Mouse (Mus musculus): ENCODE measurements around the gene Zfp867. TPM values are rescaled to one million over a fixed set of nuclear protein-coding genes. Genes with fewer than 3 reads are reported as not detected.

The Zfp867 gene
- polyA plus RNA-seq, 2 experiments, result 0.51 to 1.5 TPM

DNA sequence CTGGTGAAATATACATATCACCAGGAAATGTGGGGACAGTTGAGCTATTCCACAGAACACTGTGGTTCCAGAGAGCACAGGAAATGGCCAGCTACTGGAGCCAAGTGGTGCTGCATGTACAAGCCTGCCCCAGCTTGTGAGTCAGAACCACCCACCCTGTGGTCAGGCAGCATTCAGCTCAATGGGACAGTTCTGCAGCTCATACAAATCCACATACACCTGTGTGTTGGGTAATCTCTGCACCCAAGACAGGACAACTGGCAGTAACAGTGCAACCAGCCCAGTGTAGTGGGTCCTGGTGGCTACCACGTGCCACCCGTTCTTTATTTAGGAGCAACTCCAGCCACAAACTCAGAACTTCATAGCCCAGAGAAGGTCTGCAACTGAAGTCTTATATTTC lies 50.3 kb downstream of the Zfp867 start:
- peaks cover 0 to 11% of the 10 kb centered on the region in 2 experiments; a peak in 1 of 4 replicates for H3K4me1 ChIP-seq (replicated peaks; ENCODE audit: control insufficient read depth in 2 of 2, insufficient read depth in 2 of 2, low read length in 1 of 2)
- H3K36me3 ChIP-seq (replicated peaks; ENCODE audit: control insufficient read depth, insufficient read depth, low read depth), result no peaks in the 10 kb centered on the region
- no peak overlapping the region for H3K4me3 ChIP-seq (ENCODE audit: insufficient read depth in 1 of 2, low read depth in 2 of 2, low read length in 2 of 2)
- ATAC-seq (ENCODE audit: insufficient read depth) (no peak), DNase-seq (ENCODE audit: low read depth in 3 of 3, low spot score in 3 of 3) (no peak)
- no peak overlapping the region for H3K27ac ChIP-seq
- WGBS (ENCODE audit: insufficient replicate concordance), result 36% methylated on average over 2 of the region's 2 CpGs
- H3K9me3 ChIP-seq (ENCODE audit: control insufficient read depth, low read length), result no peaks in the 10 kb centered on the region
- H3K9ac ChIP-seq (replicated peaks), result no peak overlapping the region
- H3K27me3 ChIP-seq (ENCODE audit: control insufficient read depth, insufficient read depth, low read length), result no peaks in the 10 kb centered on the region
- H3K4me2 ChIP-seq (ENCODE audit: low read depth), result no peak overlapping the region
- no peak for TF ChIP-seq CTCF (IDR thresholded peaks at IDR 0.05; ENCODE audit: low read depth)
- TF ChIP-seq EP300 (IDR thresholded peaks at IDR 0.05; ENCODE audit: low read depth), result no peak

DNA sequence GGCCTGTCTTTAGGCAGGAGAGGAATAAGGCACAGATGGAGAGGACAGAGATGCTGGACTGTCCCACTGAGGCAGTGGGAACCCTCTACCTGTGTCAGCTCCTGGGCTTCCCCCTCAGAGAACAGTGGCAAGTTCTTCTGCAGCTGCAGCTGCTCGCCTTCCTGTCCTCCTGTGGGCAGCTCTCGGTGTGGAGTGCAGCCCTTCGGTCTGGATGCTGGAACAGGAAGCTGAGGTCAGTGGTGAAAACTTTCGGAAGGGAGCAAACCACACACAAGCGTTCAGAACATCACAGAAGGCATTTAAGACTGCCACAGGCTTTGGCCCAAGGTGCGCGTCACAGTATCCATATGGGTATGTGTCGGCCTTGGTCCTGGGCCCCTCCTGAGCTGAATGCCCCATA lies 50.8 kb downstream of the Zfp867 start:
- TF ChIP-seq CTCF (IDR thresholded peaks at IDR 0.05; ENCODE audit: low read depth), result no peak
- no peak for TF ChIP-seq EP300 (IDR thresholded peaks at IDR 0.05; ENCODE audit: low read depth)
- H3K4me3 ChIP-seq (ENCODE audit: insufficient read depth in 1 of 2, low read depth in 2 of 2, low read length in 2 of 2), result no peak overlapping the region
- ATAC-seq (ENCODE audit: insufficient read depth), result no peak
- no peak overlapping the region for H3K9ac ChIP-seq (replicated peaks)
- no peaks in the 10 kb centered on the region for H3K27me3 ChIP-seq (ENCODE audit: control insufficient read depth, insufficient read depth, low read length)
- no peaks in the 10 kb centered on the region for H3K36me3 ChIP-seq (replicated peaks; ENCODE audit: control insufficient read depth, insufficient read depth, low read depth)
- WGBS (ENCODE audit: insufficient replicate concordance), result 40% methylated on average over 8 of the region's 8 CpGs
- H3K4me1 ChIP-seq (replicated peaks; ENCODE audit: control insufficient read depth in 2 of 2, insufficient read depth in 2 of 2, low read length in 1 of 2), result peaks cover 0 to 11% of the 10 kb centered on the region in 2 experiments; a peak in 1 of 4 replicates
- no peak for DNase-seq (ENCODE audit: low read depth in 3 of 3, low spot score in 3 of 3)
- no peak overlapping the region for H3K27ac ChIP-seq
- H3K9me3 ChIP-seq (ENCODE audit: control insufficient read depth, low read length), result no peaks in the 10 kb centered on the region
- no peak overlapping the region for H3K4me2 ChIP-seq (ENCODE audit: low read depth)

DNA sequence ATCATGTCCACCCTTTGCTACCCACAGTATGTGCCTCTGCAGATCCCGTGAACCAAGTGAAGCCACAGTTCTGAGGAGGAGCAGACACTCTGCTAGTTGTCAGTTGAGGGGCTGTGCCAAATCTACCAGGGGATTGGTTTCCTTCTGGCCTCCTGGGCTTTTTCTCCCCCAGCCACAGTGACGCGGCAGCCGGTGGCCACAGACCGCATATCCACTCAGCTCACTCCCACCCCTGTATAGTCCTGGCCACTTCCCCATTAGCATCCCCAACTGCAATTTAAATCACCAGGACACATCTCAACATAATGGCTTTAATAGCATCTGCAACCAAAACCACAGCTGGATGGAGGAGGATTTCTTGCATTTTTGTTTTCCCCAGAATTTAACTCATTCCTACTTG lies 53.6 kb downstream of the Zfp867 start:
- DNase-seq (ENCODE audit: low read depth in 3 of 3, low spot score in 3 of 3) (no peak), ATAC-seq (ENCODE audit: insufficient read depth) (no peak)
- Histone ChIP-seq H3K27me3 (ENCODE audit: control insufficient read depth, insufficient read depth, low read length) (no peaks in the 10 kb centered on the region), H3K9ac (replicated peaks) (no peak overlapping the region), H3K9me3 (ENCODE audit: control insufficient read depth, low read length) (no peaks in the 10 kb centered on the region), H3K36me3 (replicated peaks; ENCODE audit: control insufficient read depth, insufficient read depth, low read depth) (no peaks in the 10 kb centered on the region), H3K4me2 (ENCODE audit: low read depth) (no peak overlapping the region), H3K27ac (no peak overlapping the region), H3K4me1 (replicated peaks; ENCODE audit: control insufficient read depth in 2 of 2, insufficient read depth in 2 of 2, low read length in 1 of 2) (peaks cover 0 to 11% of the 10 kb centered on the region in 2 experiments; a peak in 1 of 4 replicates), H3K4me3 (ENCODE audit: insufficient read depth in 1 of 2, low read depth in 2 of 2, low read length in 2 of 2) (no peak overlapping the region)
- 14% methylated on average over 5 of the region's 5 CpGs for WGBS (ENCODE audit: insufficient replicate concordance)
- TF ChIP-seq CTCF (IDR thresholded peaks at IDR 0.05; ENCODE audit: low read depth) (no peak), EP300 (IDR thresholded peaks at IDR 0.05; ENCODE audit: low read depth) (no peak)

DNA sequence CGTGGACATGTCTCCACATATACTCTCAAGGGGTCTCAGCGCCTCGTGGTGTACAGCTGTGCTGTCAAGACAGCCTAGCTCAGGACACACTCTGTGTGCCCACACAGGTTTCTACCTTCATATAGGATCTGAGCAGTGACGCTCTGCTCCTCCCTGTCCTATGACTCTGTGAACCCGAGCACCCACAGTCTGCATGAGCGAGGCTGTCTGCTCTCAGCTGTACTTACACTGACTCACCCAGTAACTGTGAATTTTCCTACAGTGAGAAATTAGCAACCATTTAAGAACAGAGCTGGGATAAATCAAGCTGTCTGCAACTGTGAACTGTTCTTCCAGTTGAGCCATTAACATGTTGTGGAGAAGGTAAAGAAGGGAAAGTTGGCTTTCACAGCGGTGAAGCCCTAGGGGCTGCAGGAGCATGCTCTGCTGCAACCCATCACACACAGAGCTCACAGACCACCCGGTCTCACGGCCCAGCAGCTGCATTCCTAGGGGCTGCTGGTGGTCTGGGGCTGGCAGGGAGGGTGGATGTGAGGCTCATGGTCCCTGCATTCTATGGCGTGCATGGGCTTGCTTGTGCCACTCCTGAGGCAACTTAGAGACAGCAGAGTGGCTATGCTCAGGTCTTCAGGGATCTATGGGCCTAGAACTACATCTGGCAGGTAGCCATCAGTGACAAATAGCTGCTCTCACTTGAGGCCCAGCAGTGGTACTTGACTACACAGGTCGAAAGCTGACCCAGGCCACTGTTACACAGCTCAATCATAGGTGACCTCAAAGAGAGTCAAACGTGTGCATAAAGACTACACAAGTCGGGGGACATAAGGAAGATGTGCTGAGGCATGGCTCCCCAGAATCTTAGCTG lies 59.0 kb downstream of the Zfp867 start:
- Histone ChIP-seq H3K4me2 (ENCODE audit: low read depth) (no peak overlapping the region), H3K4me3 (ENCODE audit: insufficient read depth in 1 of 2, low read depth in 2 of 2, low read length in 2 of 2) (no peak overlapping the region), H3K27me3 (ENCODE audit: control insufficient read depth, insufficient read depth, low read length) (no peaks in the 10 kb centered on the region), H3K27ac (no peak overlapping the region), H3K36me3 (replicated peaks; ENCODE audit: control insufficient read depth, insufficient read depth, low read depth) (no peaks in the 10 kb centered on the region), H3K9ac (replicated peaks) (no peak overlapping the region), H3K4me1 (replicated peaks; ENCODE audit: control insufficient read depth in 2 of 2, insufficient read depth in 2 of 2, low read length in 1 of 2) (peaks cover 0 to 3% of the 10 kb centered on the region in 2 experiments; a peak in 1 of 4 replicates), H3K9me3 (ENCODE audit: control insufficient read depth, low read length) (no peaks in the 10 kb centered on the region)
- 71% methylated on average over 13 of the region's 13 CpGs for WGBS (ENCODE audit: insufficient replicate concordance)
- no peak for TF ChIP-seq CTCF (IDR thresholded peaks at IDR 0.05; ENCODE audit: low read depth)
- no peak for TF ChIP-seq EP300 (IDR thresholded peaks at IDR 0.05; ENCODE audit: low read depth)
- ATAC-seq (ENCODE audit: insufficient read depth), result no peak
- DNase-seq (ENCODE audit: low read depth in 3 of 3, low spot score in 3 of 3), result no peak

DNA sequence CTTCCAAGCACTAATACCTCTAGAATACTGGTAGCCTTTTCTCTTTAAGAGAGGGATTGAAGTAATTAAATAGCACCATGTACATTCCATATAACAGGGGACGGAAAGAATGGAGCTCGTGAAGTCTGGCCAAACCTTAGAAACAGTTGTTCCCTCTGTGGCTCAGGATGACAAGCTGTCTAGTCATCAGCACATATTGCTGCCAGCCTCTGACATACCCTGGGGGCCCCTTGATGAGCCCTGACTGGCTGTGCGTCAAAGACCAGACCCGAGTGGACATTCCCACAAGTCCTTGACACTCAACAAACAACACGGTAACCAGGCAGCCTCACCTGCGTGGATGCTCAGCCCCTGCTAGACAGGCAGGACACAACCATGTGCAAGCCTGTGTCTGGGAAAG lies 60.2 kb downstream of the Zfp867 start:
- peaks cover 0 to 3% of the 10 kb centered on the region in 2 experiments; a peak in 1 of 4 replicates for H3K4me1 ChIP-seq (replicated peaks; ENCODE audit: control insufficient read depth in 2 of 2, insufficient read depth in 2 of 2, low read length in 1 of 2)
- TF ChIP-seq EP300 (IDR thresholded peaks at IDR 0.05; ENCODE audit: low read depth) (no peak), CTCF (IDR thresholded peaks at IDR 0.05; ENCODE audit: low read depth) (no peak)
- H3K27me3 ChIP-seq (ENCODE audit: control insufficient read depth, insufficient read depth, low read length), result no peaks in the 10 kb centered on the region
- no peak overlapping the region for H3K4me3 ChIP-seq (ENCODE audit: insufficient read depth in 1 of 2, low read depth in 2 of 2, low read length in 2 of 2)
- WGBS (ENCODE audit: insufficient replicate concordance), result 65% methylated on average over 6 of the region's 6 CpGs
- H3K27ac ChIP-seq, result no peak overlapping the region
- DNase-seq (ENCODE audit: low read depth in 3 of 3, low spot score in 3 of 3) (no peak), ATAC-seq (ENCODE audit: insufficient read depth) (no peak)
- H3K9ac ChIP-seq (replicated peaks), result no peak overlapping the region
- H3K36me3 ChIP-seq (replicated peaks; ENCODE audit: control insufficient read depth, insufficient read depth, low read depth), result no peaks in the 10 kb centered on the region
- H3K9me3 ChIP-seq (ENCODE audit: control insufficient read depth, low read length), result no peaks in the 10 kb centered on the region
- no peak overlapping the region for H3K4me2 ChIP-seq (ENCODE audit: low read depth)

Other genes starting within 250 kb of the Zfp867 start
- gene Arf1, start 244.2 kb downstream of the Zfp867 start, polyA plus RNA-seq (2012; rRNA removed), result 177 and 190 TPM in 2 replicates
- 227 and 235 TPM in 2 replicates for gene Arf1, start 244.2 kb downstream of the Zfp867 start, polyA plus RNA-seq (2014; fragmentation: Nextera tagmentation; extraction: Ambion mirVana)
- gene Wnt3a, start 181.7 kb downstream of the Zfp867 start, polyA plus RNA-seq (2012; rRNA removed), result 0.01 and 0.03 TPM in 2 replicates
- not detected in 2 replicates for gene Wnt3a, start 181.7 kb downstream of the Zfp867 start, polyA plus RNA-seq (2014; fragmentation: Nextera tagmentation; extraction: Ambion mirVana)
- 0.08 and 0.12 TPM in 2 replicates for gene Wnt9a, start 165.5 kb downstream of the Zfp867 start, polyA plus RNA-seq (2012; rRNA removed)
- gene Wnt9a, start 165.5 kb downstream of the Zfp867 start, polyA plus RNA-seq (2014; fragmentation: Nextera tagmentation; extraction: Ambion mirVana), result 0.04 and 0.08 TPM in 2 replicates
- gene Prss38, start 96.8 kb downstream of the Zfp867 start, polyA plus RNA-seq (2012; rRNA removed), result not detected in 2 replicates
- not detected in 2 replicates for gene Prss38, start 96.8 kb downstream of the Zfp867 start, polyA plus RNA-seq (2014; fragmentation: Nextera tagmentation; extraction: Ambion mirVana)
- gene Jmjd4, start 22.4 kb downstream of the Zfp867 start, polyA plus RNA-seq (2012; rRNA removed), result 2.5 and 3.2 TPM in 2 replicates
- gene Jmjd4, start 22.4 kb downstream of the Zfp867 start, polyA plus RNA-seq (2014; fragmentation: Nextera tagmentation; extraction: Ambion mirVana), result 3.5 and 3.8 TPM in 2 replicates
- gene Snap47, start 21.3 kb downstream of the Zfp867 start, polyA plus RNA-seq (2012; rRNA removed), result 11.2 and 12.4 TPM in 2 replicates
- gene Snap47, start 21.3 kb downstream of the Zfp867 start, polyA plus RNA-seq (2014; fragmentation: Nextera tagmentation; extraction: Ambion mirVana), result 21.6 and 26.5 TPM in 2 replicates
- gene Zkscan17, start 54.3 kb upstream of the Zfp867 start, polyA plus RNA-seq (2012; rRNA removed), result 2.1 and 2.3 TPM in 2 replicates
- gene Zkscan17, start 54.3 kb upstream of the Zfp867 start, polyA plus RNA-seq (2014; fragmentation: Nextera tagmentation; extraction: Ambion mirVana), result 2.9 and 3.4 TPM in 2 replicates
- gene Nlrp3, start 69.1 kb upstream of the Zfp867 start, polyA plus RNA-seq (2012; rRNA removed), result 0.42 and 0.54 TPM in 2 replicates
- gene Nlrp3, start 69.1 kb upstream of the Zfp867 start, polyA plus RNA-seq (2014; fragmentation: Nextera tagmentation; extraction: Ambion mirVana), result 0.25 and 0.39 TPM in 2 replicates
- not detected in 2 replicates for gene Olfr222, start 103.8 kb upstream of the Zfp867 start, polyA plus RNA-seq (2012; rRNA removed)
- not detected in 2 replicates for gene Olfr222, start 103.8 kb upstream of the Zfp867 start, polyA plus RNA-seq (2014; fragmentation: Nextera tagmentation; extraction: Ambion mirVana)
- gene Olfr223, start 120.8 kb upstream of the Zfp867 start, polyA plus RNA-seq (2012; rRNA removed), result not detected in 2 replicates
- gene Olfr223, start 120.8 kb upstream of the Zfp867 start, polyA plus RNA-seq (2014; fragmentation: Nextera tagmentation; extraction: Ambion mirVana), result not detected in 2 replicates
- 10.8 and 14.6 TPM in 2 replicates for gene Mprip, start 188.8 kb upstream of the Zfp867 start, polyA plus RNA-seq (2012; rRNA removed)
- 10.2 and 15.7 TPM in 2 replicates for gene Mprip, start 188.8 kb upstream of the Zfp867 start, polyA plus RNA-seq (2014; fragmentation: Nextera tagmentation; extraction: Ambion mirVana)